20 mouse cellular contexts compared by ENCODE assay signal in genomic region chr12:31283131-31283530, GRCm38 (mm10). TPM values are rescaled to one million over a fixed set of nuclear protein-coding genes. Genes with fewer than 3 reads are reported as not detected.
"Had no signal": no experiment of that assay in that cellular context is flagged by ENCODE, and none has a peak within 500 bp of the region (broad histone marks: within the 10 kb centered on the region; RNA-seq: fewer than 3 reads in every experiment).

No protein-coding gene starts in this region.

- H3K4me2 ChIP-seq: hindbrain, embryonic 14.5 days; intestine, embryonic 15.5 days; limb, embryonic 12.5 days; liver, embryonic 13.5 days; lung, embryonic 15.5 days; midbrain, embryonic 12.5 days; neural tube, embryonic 13.5 days had no signal

- ATAC-seq: intestine, embryonic 15.5 days; midbrain, embryonic 16.5 days had no signal

- H3K4me1 ChIP-seq: intestine, embryonic 15.5 days; limb, embryonic 12.5 days; liver, embryonic 13.5 days; neural tube, embryonic 13.5 days had no signal

- H3K4me3 ChIP-seq: intestine, embryonic 15.5 days; layer of hippocampus, adult 2 months; limb, embryonic 12.5 days; liver, embryonic 13.5 days; lung, embryonic 15.5 days; midbrain, embryonic 12.5 days; neural tube, embryonic 13.5 days had no signal

- H3K9ac ChIP-seq: hindbrain, embryonic 14.5 days; intestine, embryonic 15.5 days; limb, embryonic 12.5 days; liver, embryonic 13.5 days; lung, embryonic 15.5 days; midbrain, embryonic 12.5 days; neural tube, embryonic 13.5 days had no signal

- H3K27ac ChIP-seq: hindbrain, embryonic 14.5 days; intestine, embryonic 15.5 days; layer of hippocampus, adult 2 months; limb, embryonic 12.5 days; liver, embryonic 13.5 days; macrophage; midbrain, embryonic 12.5 days; neural tube, embryonic 13.5 days had no signal

- DNase-seq: kidney, postnatal 4 days; liver, embryonic 13.5 days; retina, postnatal 1 day; right cerebral cortex, postnatal 4 days; spleen, adult 18-20 months; thymus, postnatal 36 days had no signal

- H3K36me3 ChIP-seq: liver, embryonic 13.5 days; midbrain, embryonic 12.5 days; neural tube, embryonic 13.5 days had no signal

- H3K27me3 ChIP-seq: intestine, embryonic 15.5 days; limb, embryonic 12.5 days; liver, embryonic 13.5 days; lung, embryonic 15.5 days; neural tube, embryonic 13.5 days had no signal

- H3K9me3 ChIP-seq: intestine, embryonic 15.5 days; limb, embryonic 12.5 days; liver, embryonic 13.5 days; lung, embryonic 15.5 days; midbrain, embryonic 12.5 days; neural tube, embryonic 13.5 days had no signal

RNA-seq across cellular contexts. Expression of gene Lamb1, which starts 18.1 kb away (rescaled TPM):
- total RNA-seq: megakaryocyte-erythroid progenitor cell, adult 5-6 weeks had no signal

RNA-seq across cellular contexts. Expression of gene Gm6993, which starts 42.6 kb away (rescaled TPM):
- total RNA-seq: layer of hippocampus, adult 2 months; layer of hippocampus, postnatal 10 days; left cerebral cortex, postnatal 36 days; megakaryocyte-erythroid progenitor cell, adult 5-6 weeks had no signal
- polyA plus RNA-seq: hindbrain, embryonic 14.5 days; intestine, embryonic 15.5 days; limb, embryonic 12.5 days; liver, embryonic 13.5 days; lung, embryonic 15.5 days; macrophage; midbrain, embryonic 12.5 days; midbrain, embryonic 16.5 days; neural tube, embryonic 13.5 days; stomach, embryonic 14.5 days; thymus, postnatal 0 days had no signal
